Mouse (Mus musculus) megakaryocyte, embryonic 14.5 days (primary cell): ENCODE data around the gene Tom1l2.

Experiments
- FLI1 ChIP-seq: IDR thresholded peaks from 2 replicates; pipeline ENCODE4 v1.6.1; 2012; ENCODE audit warnings: low read length, inconsistent platforms, mixed read lengths
- GATA1 ChIP-seq: IDR thresholded peaks from 3 replicates; pipeline ENCODE4 v1.6.1; 2012; ENCODE audit warnings: mixed read lengths, low read length, inconsistent platforms, borderline replicate concordance

DNA sequence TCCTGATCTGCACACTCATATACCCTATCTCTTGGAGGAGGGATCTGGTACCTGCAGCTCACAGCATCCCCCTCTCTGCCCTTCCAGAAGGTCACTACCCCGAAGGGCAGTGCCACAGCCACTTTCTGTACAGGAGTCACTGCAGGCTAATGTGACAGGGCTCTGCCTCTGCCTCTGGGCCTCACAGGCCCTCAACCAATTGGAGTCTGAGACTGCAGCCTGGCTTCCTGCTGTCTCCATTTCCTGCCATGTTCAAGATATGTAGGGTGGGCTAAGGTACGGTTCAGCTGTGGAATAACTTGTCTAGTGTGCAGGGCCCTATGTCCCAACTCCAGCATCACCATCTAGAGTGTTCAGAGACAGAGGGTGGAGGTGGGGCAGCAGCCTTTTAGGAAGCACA, 95.0 kb downstream of the Tom1l2 start:
- TF ChIP-seq GATA1, result no peak
- no peak for TF ChIP-seq FLI1
